Mouse (Mus musculus): ENCODE measurements around the gene Rad9a. TPM values are rescaled to one million over a fixed set of nuclear protein-coding genes. Genes with fewer than 3 reads are reported as not detected.

Rad9a gene
- polyA plus RNA-seq, 1 experiment from 2014 or later: 19.9 TPM

GRCm38 (mm10) chr19:4203148-4203547 lies 1.7 kb upstream of the Rad9a start:
- H3K4me3 ChIP-seq (ENCODE audit: low read length): no peak overlapping the region
- no peak overlapping the region for H3K27ac ChIP-seq (ENCODE audit: low read length)
- peaks cover 5% of the 10 kb centered on the region; the same call in 1 of the 2 replicates for H3K27me3 ChIP-seq (ENCODE audit: control insufficient read depth, insufficient read depth, low read length)
- 71% methylated on average over 3 of the region's 3 CpGs for WGBS
- no peaks in the 10 kb centered on the region for H3K9me3 ChIP-seq (replicated peaks; ENCODE audit: control insufficient read depth, low read length)
- ATAC-seq (replicated peaks; ENCODE audit: extremely low read depth, insufficient read depth, low FRiP score): no peak
- H3K9ac ChIP-seq (ENCODE audit: low read length): no peak overlapping the region
- no peak overlapping the region for H3K4me2 ChIP-seq (ENCODE audit: low read depth, low read length)
- H3K4me1 ChIP-seq (ENCODE audit: control insufficient read depth, insufficient read depth, low read length): peaks cover 24% of the 10 kb centered on the region
- H3K36me3 ChIP-seq (ENCODE audit: control insufficient read depth, insufficient read depth): 0 out of 2 replicates have a peak, but pooled peaks cover 5% of the 10 kb centered on the region

- Histone ChIP-seq H3K36me3 (ENCODE audit: control insufficient read depth, insufficient read depth) (0 out of 2 replicates have a peak, but pooled peaks cover 8% of the 10 kb centered on the region), H3K27ac (ENCODE audit: low read length) (peak overlapping the region; percentile 73), H3K9me3 (replicated peaks; ENCODE audit: control insufficient read depth, low read length) (no peaks in the 10 kb centered on the region), H3K4me1 (ENCODE audit: control insufficient read depth, insufficient read depth, low read length) (peaks cover 24% of the 10 kb centered on the region), H3K27me3 (ENCODE audit: control insufficient read depth, insufficient read depth, low read length) (peaks cover 5% of the 10 kb centered on the region; the same call in 1 of the 2 replicates), H3K4me3 (ENCODE audit: low read length) (peak overlapping the region; percentile 82), H3K4me2 (ENCODE audit: low read depth, low read length) (peak overlapping the region; percentile 84), H3K9ac (ENCODE audit: low read length) (peak overlapping the region; percentile 86)
- WGBS: 33% methylated on average over 7 of the region's 7 CpGs
- no peak for ATAC-seq (replicated peaks; ENCODE audit: extremely low read depth, insufficient read depth, low FRiP score)
Observed at GRCm38 (mm10) chr19:4202149-4202548, 687 bp upstream of the Rad9a start.

- H3K36me3 ChIP-seq (ENCODE audit: control insufficient read depth, insufficient read depth): peaks cover 39% of the 10 kb centered on the region
- H3K27me3 ChIP-seq (ENCODE audit: control insufficient read depth, insufficient read depth, low read length): no peaks in the 10 kb centered on the region
- 70% methylated on average over 3 of the region's 3 CpGs for WGBS
- H3K27ac ChIP-seq (ENCODE audit: low read length): no peak overlapping the region
- peaks cover 36% of the 10 kb centered on the region for H3K4me1 ChIP-seq (ENCODE audit: control insufficient read depth, insufficient read depth, low read length)
- no peak for ATAC-seq (replicated peaks; ENCODE audit: extremely low read depth, insufficient read depth, low FRiP score)
- no peak overlapping the region for H3K4me3 ChIP-seq (ENCODE audit: low read length)
- no peak overlapping the region for H3K9ac ChIP-seq (ENCODE audit: low read length)
- H3K9me3 ChIP-seq (replicated peaks; ENCODE audit: control insufficient read depth, low read length): no peaks in the 10 kb centered on the region
- H3K4me2 ChIP-seq (ENCODE audit: low read depth, low read length): no peak overlapping the region
Observed at GRCm38 (mm10) chr19:4197180-4197579, 4.3 kb downstream of the Rad9a start.

- H3K4me3 ChIP-seq (ENCODE audit: low read length): no peak overlapping the region
- no peak overlapping the region for H3K9ac ChIP-seq (ENCODE audit: low read length)
- H3K4me2 ChIP-seq (ENCODE audit: low read depth, low read length): no peak overlapping the region
- WGBS: 37% methylated on average over 5 of the region's 5 CpGs
- ATAC-seq (replicated peaks; ENCODE audit: extremely low read depth, insufficient read depth, low FRiP score): no peak
- no peaks in the 10 kb centered on the region for H3K9me3 ChIP-seq (replicated peaks; ENCODE audit: control insufficient read depth, low read length)
- no peaks in the 10 kb centered on the region for H3K27me3 ChIP-seq (ENCODE audit: control insufficient read depth, insufficient read depth, low read length)
- H3K27ac ChIP-seq (ENCODE audit: low read length): no peak overlapping the region
- peaks cover 33% of the 10 kb centered on the region for H3K4me1 ChIP-seq (ENCODE audit: control insufficient read depth, insufficient read depth, low read length)
- peaks cover 39% of the 10 kb centered on the region for H3K36me3 ChIP-seq (ENCODE audit: control insufficient read depth, insufficient read depth)
Observed at GRCm38 (mm10) chr19:4196548-4196947, 4.9 kb downstream of the Rad9a start.

DNA sequence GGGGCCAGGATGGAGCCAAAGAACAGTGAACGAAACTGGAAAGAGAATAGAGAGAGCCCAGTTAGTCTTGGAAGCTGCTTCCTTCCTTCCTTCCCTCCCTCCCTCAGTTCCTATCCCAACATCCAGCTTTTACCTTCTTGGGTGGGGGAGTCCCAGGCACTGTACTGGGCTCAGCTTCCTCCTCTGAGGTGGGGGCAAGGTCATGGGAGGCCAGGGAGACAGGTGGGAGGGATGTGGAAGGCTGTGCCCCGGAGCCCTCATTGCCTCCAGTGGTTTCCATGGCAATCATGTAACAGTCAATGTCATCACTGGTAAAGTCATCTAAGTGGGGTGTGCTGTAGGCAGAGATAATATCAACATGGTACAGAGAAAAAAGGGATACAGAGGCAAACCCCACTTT lies 5.4 kb downstream of the Rad9a start:
- Histone ChIP-seq H3K4me1 (ENCODE audit: control insufficient read depth, insufficient read depth, low read length) (peaks cover 38% of the 10 kb centered on the region), H3K4me3 (ENCODE audit: low read length) (no peak overlapping the region), H3K36me3 (ENCODE audit: control insufficient read depth, insufficient read depth) (peaks cover 39% of the 10 kb centered on the region), H3K27ac (ENCODE audit: low read length) (no peak overlapping the region), H3K4me2 (ENCODE audit: low read depth, low read length) (no peak overlapping the region), H3K9ac (ENCODE audit: low read length) (no peak overlapping the region), H3K27me3 (ENCODE audit: control insufficient read depth, insufficient read depth, low read length) (no peaks in the 10 kb centered on the region), H3K9me3 (replicated peaks; ENCODE audit: control insufficient read depth, low read length) (no peaks in the 10 kb centered on the region)
- no peak for ATAC-seq (replicated peaks; ENCODE audit: extremely low read depth, insufficient read depth, low FRiP score)
- WGBS: 56% methylated on average over 2 of the region's 2 CpGs

- Histone ChIP-seq H3K27ac (ENCODE audit: low read length) (no peak overlapping the region), H3K9ac (ENCODE audit: low read length) (no peak overlapping the region), H3K9me3 (replicated peaks; ENCODE audit: control insufficient read depth, low read length) (no peaks in the 10 kb centered on the region), H3K4me3 (ENCODE audit: low read length) (no peak overlapping the region), H3K27me3 (ENCODE audit: control insufficient read depth, insufficient read depth, low read length) (no peaks in the 10 kb centered on the region), H3K4me1 (ENCODE audit: control insufficient read depth, insufficient read depth, low read length) (peaks cover 28% of the 10 kb centered on the region), H3K4me2 (ENCODE audit: low read depth, low read length) (no peak overlapping the region), H3K36me3 (ENCODE audit: control insufficient read depth, insufficient read depth) (peaks cover 38% of the 10 kb centered on the region)
- ATAC-seq (replicated peaks; ENCODE audit: extremely low read depth, insufficient read depth, low FRiP score): no peak
- WGBS: 73% methylated on average over 12 of the region's 12 CpGs
Observed at GRCm38 (mm10) chr19:4194776-4195650, 6.4 kb downstream of the Rad9a start.

DNA sequence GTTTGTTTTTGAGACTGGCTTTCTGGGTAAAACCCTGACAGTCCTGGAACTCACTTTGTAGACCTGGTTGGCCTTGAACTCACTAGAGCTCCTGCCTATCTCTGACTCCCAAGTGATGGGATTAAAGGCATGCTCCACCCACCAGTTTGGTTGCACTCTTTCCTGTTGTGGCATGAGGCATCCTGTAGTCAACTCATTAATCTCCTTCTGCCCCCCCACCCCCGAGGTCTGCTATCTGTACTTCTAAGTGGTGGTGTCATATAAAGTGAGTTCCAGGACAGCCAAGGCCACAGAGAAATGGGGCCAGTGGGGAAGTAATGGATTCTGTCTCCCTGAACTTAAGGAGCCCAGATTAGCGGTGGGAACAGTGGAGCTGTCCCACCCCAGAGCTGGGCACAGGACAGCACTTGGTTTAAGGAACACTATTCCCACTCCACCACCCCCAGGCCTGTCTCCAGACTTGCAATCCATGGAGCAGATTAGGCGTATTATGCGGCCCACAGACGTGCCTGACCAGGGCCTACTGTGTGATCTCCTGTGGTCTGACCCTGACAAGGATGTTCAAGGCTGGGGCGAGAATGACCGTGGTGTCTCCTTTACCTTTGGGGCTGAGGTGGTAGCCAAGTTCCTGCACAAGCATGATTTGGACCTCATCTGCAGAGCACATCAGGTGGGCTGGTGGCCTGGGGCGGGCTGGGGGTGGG lies 7.3 kb downstream of the Rad9a start:
- Histone ChIP-seq H3K9ac (ENCODE audit: low read length) (no peak overlapping the region), H3K27me3 (ENCODE audit: control insufficient read depth, insufficient read depth, low read length) (no peaks in the 10 kb centered on the region), H3K4me2 (ENCODE audit: low read depth, low read length) (no peak overlapping the region), H3K36me3 (ENCODE audit: control insufficient read depth, insufficient read depth) (peaks cover 34% of the 10 kb centered on the region), H3K4me1 (ENCODE audit: control insufficient read depth, insufficient read depth, low read length) (peaks cover 27% of the 10 kb centered on the region), H3K9me3 (replicated peaks; ENCODE audit: control insufficient read depth, low read length) (no peaks in the 10 kb centered on the region), H3K27ac (ENCODE audit: low read length) (no peak overlapping the region), H3K4me3 (ENCODE audit: low read length) (no peak overlapping the region)
- 76% methylated on average over 8 of the region's 8 CpGs for whole genome bisulfite sequencing
- no peak for ATAC-seq (replicated peaks; ENCODE audit: extremely low read depth, insufficient read depth, low FRiP score)

GRCm38 (mm10) chr19:4193129-4193528 lies 8.3 kb downstream of the Rad9a start:
- Histone ChIP-seq H3K9ac (ENCODE audit: low read length) (peak overlapping the region; percentile 99), H3K27ac (ENCODE audit: low read length) (peak overlapping the region; percentile 96), H3K4me2 (ENCODE audit: low read depth, low read length) (peak overlapping the region; percentile 98), H3K9me3 (replicated peaks; ENCODE audit: control insufficient read depth, low read length) (no peaks in the 10 kb centered on the region), H3K36me3 (ENCODE audit: control insufficient read depth, insufficient read depth) (peaks cover 34% of the 10 kb centered on the region), H3K27me3 (ENCODE audit: control insufficient read depth, insufficient read depth, low read length) (no peaks in the 10 kb centered on the region), H3K4me3 (ENCODE audit: low read length) (peak overlapping the region; percentile 95), H3K4me1 (ENCODE audit: control insufficient read depth, insufficient read depth, low read length) (peaks cover 27% of the 10 kb centered on the region)
- WGBS: 48% methylated on average over 6 of the region's 6 CpGs
- no peak for ATAC-seq (replicated peaks; ENCODE audit: extremely low read depth, insufficient read depth, low FRiP score)

Measured in heart, embryonic 16.5 days (tissue).